Mouse (Mus musculus): ENCODE results near the gene Vac14.

DNA sequence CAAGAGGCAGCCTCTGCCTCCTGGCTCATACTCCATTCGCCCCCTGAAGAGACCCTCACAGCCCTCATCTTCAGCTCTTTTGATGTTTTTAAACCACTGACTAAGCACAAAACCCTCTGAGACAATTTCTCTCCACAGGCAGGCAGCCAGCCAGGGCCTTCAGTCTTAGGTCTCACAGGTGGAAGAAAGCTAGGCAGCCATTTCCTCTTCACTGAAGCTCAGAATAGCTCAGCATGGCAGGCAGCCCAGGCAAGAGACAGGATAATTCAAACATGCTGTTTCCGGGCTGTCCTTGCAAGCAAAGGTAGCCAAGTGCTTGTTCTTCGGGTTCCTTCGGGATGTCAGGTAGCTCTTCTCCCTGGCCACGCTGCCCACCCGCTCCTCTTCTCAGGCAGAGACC is 52.9 kb downstream of the Vac14 start:
- no peak for TF ChIP-seq POLR2A (IDR thresholded peaks at IDR 0.05; ENCODE audit: low read depth, low read length)
- TF ChIP-seq CTCF (IDR thresholded peaks at IDR 0.05; ENCODE audit: extremely low read depth, insufficient read length, insufficient replicate concordance, low read depth, low read length), result no peak

All from small intestine, adult 2 months (tissue).